Comparison of ENCODE assay signal across 9 mouse cellular contexts in the genomic region with DNA sequence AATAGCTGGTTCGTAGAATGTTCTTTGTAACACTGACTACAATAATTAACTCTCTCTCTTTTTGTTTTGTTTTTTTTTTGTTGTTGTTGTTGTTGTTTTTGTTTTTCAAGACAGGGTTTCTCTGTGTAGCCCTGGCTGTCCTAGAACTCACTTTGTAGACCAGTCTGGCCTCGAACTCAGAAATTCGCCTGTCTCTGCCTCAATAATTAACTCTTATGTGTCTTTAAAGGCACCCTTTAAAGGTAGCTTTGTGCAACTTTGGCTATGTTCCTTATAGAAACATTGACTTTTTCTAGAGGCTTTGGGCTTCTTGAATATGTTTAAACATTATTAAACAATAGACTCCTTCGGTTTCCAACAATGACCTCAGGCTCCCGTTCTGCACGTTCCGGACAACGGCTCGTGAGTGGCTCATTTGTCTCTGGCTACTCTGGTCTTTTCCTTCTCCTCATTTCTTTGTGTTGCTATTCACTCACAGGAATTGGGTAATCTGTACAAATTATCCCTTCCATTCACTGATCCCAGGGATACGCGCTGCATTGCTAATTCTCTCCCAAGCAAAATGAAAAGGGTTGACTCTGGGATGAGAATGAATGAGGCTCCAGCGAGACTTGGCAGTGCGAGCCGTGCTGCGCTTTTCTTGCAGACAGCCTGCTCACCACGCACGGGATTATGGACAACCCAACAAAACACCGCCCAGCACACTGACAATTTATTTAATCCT.
A peak's percentile ranks its signal among the peaks of the same experiment; 100 is the strongest.
DNase-seq lines count a peak whose midpoint lies in the region; ATAC-seq lines count a peak whose summit lies in the region.
"Had no signal": no experiment of that assay in that cellular context is flagged by ENCODE, and none has a peak within 500 bp of the region (broad histone marks: within the 10 kb centered on the region; RNA-seq: fewer than 3 reads in every experiment).

No protein-coding gene starts in this region.

- H3K27ac ChIP-seq in forebrain, embryonic 12.5 days = peak overlapping the region; percentile 70
- no peak overlapping the region for H3K27ac ChIP-seq in neural tube, embryonic 12.5 days
- H3K27ac ChIP-seq: liver, embryonic 13.5 days had no signal

- no peaks in the 10 kb centered on the region for H3K9me3 ChIP-seq in forebrain, embryonic 12.5 days
- H3K9me3 ChIP-seq in neural tube, embryonic 12.5 days = no peaks in the 10 kb centered on the region; the same call in 1 of the 2 replicates
- H3K9me3 ChIP-seq: liver, embryonic 13.5 days had no signal

- 17% methylated on average over 18 of the region's 18 CpGs for WGBS in forebrain, embryonic 12.5 days
- 35% methylated on average over 18 of the region's 18 CpGs for WGBS in neural tube, embryonic 12.5 days

- peak overlapping the region; percentile 41 for H3K4me2 ChIP-seq in forebrain, embryonic 12.5 days
- peak overlapping the region; percentile 48 for H3K4me2 ChIP-seq in neural tube, embryonic 12.5 days (replicated peaks)
- H3K4me2 ChIP-seq: liver, embryonic 13.5 days had no signal

- intact Hi-C loops in gastrocnemius, postnatal 14 days (cut with DNase I; ENCODE audit: low total_unique reads) = no loop called here

- no peaks in the 10 kb centered on the region for H3K36me3 ChIP-seq in forebrain, embryonic 12.5 days (replicated peaks)
- H3K36me3 ChIP-seq in neural tube, embryonic 12.5 days = no peaks in the 10 kb centered on the region
- H3K36me3 ChIP-seq: liver, embryonic 13.5 days had no signal

- H3K9ac ChIP-seq in forebrain, embryonic 12.5 days = no peak overlapping the region
- H3K9ac ChIP-seq in neural tube, embryonic 12.5 days = 0 out of 2 replicates have a peak overlapping the region, but pooled peaks have one; percentile 22
- H3K9ac ChIP-seq: liver, embryonic 13.5 days had no signal

- ATAC-seq in forebrain, embryonic 12.5 days (ENCODE audit: low FRiP score) = peak; percentile 93
- ATAC-seq in neural tube, embryonic 12.5 days (ENCODE audit: low FRiP score, low read depth) = peak; percentile 92

- peaks cover 12% of the 10 kb centered on the region for H3K4me1 ChIP-seq in forebrain, embryonic 12.5 days
- no peaks in the 10 kb centered on the region; the same call in 1 of the 2 replicates for H3K4me1 ChIP-seq in neural tube, embryonic 12.5 days
- H3K4me1 ChIP-seq: liver, embryonic 13.5 days had no signal

- peaks cover 7% of the 10 kb centered on the region; the same call in 1 of the 2 replicates for H3K27me3 ChIP-seq in forebrain, embryonic 12.5 days
- H3K27me3 ChIP-seq in neural tube, embryonic 12.5 days (replicated peaks) = no peaks in the 10 kb centered on the region
- H3K27me3 ChIP-seq: liver, embryonic 13.5 days had no signal

- peak; percentile 47 for DNase-seq in brain, embryonic 18.5 days (ENCODE audit: low read depth, low spot score)
- DNase-seq in layer of hippocampus, adult 9-11 months = peak; percentile 53
- DNase-seq in gastrocnemius, postnatal 14 days = no peak
- DNase-seq in natural killer cell, adult 2 months (ENCODE audit: low spot score in 2 of 2) = no peak
- DNase-seq in thymus, postnatal 4 days = no peak
- DNase-seq in thymus, postnatal 0 days (ENCODE audit: low spot score) = no peak
- DNase-seq: liver, embryonic 13.5 days had no signal

- H3K4me3 ChIP-seq in forebrain, embryonic 12.5 days (replicated peaks) = no peak overlapping the region
- peak overlapping the region; percentile 20; the same call in 1 of the 2 replicates for H3K4me3 ChIP-seq in neural tube, embryonic 12.5 days
- H3K4me3 ChIP-seq: liver, embryonic 13.5 days had no signal

Comparison
In these comparisons a context has a peak if more than half of its experiments do, and no peak if none do; other contexts are left out.
1. DNase-seq: peak in brain, embryonic 18.5 days (single experiment) and layer of hippocampus, adult 9-11 months (single experiment); none in gastrocnemius, postnatal 14 days (single experiment), natural killer cell, adult 2 months (0 of 2), thymus, postnatal 4 days (single experiment) and thymus, postnatal 0 days (single experiment).